Mouse (Mus musculus): ENCODE measurements around the gene Hoxa9.

Gene Hoxa9

GRCm38 (mm10) chr6:52260654-52261575 lies 30.0 kb upstream of the Hoxa9 start, which contains the start of gene Hoxa13:
Gene Hoxa13, minus strand, starts transcription at chr6:52260880.
- DNase-seq: no peak

- no peak for DNase-seq
Measured at GRCm38 (mm10) chr6:52259811-52260261, 28.9 kb upstream of the Hoxa9 start.

DNA sequence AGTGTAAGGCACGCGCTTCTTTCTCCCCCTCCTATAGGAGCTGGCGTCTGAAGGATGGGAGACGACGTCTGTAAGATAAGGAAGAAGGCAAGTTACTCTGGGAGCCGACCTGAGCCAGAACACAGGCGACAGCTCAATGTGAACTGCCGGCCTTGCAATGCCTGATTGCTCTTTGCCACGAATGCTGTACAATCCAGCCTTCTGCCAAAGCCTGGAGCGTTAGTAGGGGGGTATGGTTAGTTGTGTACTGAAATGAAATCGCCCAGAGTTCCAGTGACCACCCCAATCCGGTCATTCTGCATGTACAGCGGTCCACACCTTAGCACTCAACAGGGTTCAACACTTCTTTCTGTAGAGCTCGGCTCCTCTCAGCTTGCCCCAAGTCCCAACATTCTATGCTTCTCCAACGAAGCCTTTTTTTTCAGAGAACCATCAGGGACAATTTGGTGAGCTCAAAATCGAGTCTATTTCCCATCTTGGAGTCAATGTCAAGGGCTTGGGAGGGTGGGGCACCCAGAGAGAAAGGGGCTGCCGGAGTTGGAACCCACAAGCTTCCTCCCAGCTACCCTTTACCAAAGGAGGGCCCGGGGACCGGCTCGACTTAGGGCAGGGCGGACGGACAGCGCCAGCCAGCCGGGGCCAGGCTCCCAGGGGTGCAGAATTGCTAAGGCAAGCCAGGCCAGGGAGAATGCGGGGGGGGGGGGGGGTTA lies 28.3 kb upstream of the Hoxa9 start:
- no peak for DNase-seq

DNA sequence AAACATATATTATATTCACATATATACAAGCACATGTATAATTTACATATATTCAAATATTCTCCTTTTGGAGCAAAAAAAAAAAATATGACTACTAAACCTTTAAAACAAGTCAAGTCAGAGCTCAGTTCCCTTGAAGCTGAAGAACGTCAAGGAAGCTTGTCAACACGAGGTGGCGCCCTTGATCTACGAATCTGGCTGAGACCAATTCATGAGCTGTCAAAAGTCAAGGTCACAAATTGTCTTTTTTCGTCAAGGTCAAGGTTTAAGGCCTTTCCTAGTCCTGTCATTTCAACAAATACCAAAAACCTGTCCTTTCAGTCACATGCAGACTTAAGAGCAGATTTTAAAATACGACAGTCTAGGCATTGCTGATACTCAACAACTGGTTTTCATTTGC lies 26.1 kb upstream of the Hoxa9 start:
- peak; percentile 90 for DNase-seq

GRCm38 (mm10) chr6:52253511-52254500 lies 22.9 kb upstream of the Hoxa9 start:
- no peak for DNase-seq

DNA sequence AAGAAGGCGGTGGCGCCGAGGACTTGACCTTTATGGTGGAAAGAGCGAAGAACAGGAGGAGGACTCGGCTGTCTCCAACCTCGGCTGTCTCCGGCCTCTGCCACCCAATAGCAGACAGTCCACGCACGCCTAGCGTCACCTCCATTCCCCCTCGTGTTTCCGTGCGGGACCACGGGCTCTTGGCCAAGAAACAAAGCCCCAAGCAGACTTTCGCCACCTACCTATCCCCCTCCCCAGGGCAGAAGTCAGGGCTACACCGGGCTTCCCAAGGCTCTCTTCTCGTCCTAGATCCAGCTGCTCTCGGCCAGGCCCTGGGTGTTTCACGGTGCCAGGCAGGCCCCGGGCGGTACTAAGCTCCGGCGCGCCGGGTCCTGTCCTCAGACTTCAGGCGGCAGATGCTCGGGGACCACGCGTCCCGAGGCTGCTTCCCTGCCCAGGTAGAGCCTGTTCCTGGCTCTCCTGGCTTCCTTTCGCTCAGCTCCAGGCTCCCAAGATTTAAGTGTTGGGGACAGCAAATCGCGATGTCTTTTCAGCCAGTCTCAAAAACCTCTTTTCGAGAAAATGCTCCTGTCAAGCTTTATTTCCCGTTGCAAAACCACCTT lies 22.0 kb upstream of the Hoxa9 start:
- DNase-seq: no peak

GRCm38 (mm10) chr6:52252016-52252774 lies 21.3 kb upstream of the Hoxa9 start:
- no peak for DNase-seq

GRCm38 (mm10) chr6:52251177-52251879 lies 20.4 kb upstream of the Hoxa9 start:
- DNase-seq: no peak

DNA sequence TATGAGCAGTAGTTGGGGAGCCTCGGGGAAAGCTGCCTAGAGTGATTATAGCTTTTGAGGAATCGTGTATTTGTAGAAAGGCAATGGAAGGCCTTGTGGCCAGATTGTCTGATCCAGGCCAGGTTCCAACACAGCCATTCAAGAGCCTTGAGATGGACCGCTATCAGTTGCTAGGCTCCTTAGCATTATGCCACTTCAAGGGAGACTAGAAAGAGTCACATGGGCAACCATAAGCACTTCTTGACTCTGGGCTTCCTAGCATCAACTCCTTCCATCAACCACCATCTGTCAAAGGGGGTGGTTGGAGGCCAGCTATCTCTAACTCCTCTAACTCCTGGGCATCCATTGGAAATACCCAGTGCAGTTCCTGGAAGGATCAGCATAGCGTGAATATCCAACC lies 18.9 kb upstream of the Hoxa9 start:
- DNase-seq: no peak

DNA sequence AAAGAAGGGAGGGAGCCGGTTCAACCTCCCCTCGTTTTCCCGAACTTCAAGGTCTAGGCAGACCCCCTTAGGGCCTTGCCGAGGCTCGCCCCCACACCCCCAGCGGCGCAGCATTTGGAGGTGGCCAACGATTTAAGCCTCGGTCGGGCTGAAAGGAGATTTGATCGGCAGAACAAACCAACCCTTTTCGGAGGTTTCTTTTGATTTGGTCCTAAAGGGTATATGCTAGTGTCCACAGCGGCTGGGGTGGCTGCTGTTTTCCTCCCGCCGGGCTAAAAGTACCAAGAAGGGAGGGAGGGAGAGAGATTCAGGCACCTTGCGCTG lies 18.5 kb upstream of the Hoxa9 start:
- DNase-seq: no peak

- DNase-seq: no peak
Measured at GRCm38 (mm10) chr6:52248638-52249414, 17.9 kb upstream of the Hoxa9 start.

GRCm38 (mm10) chr6:52247766-52248637 lies 17.1 kb upstream of the Hoxa9 start:
- no peak for DNase-seq

- DNase-seq: no peak
Measured at GRCm38 (mm10) chr6:52246916-52247315, 16.0 kb upstream of the Hoxa9 start.

GRCm38 (mm10) chr6:52246403-52246803 lies 15.5 kb upstream of the Hoxa9 start:
- DNase-seq: no peak

DNA sequence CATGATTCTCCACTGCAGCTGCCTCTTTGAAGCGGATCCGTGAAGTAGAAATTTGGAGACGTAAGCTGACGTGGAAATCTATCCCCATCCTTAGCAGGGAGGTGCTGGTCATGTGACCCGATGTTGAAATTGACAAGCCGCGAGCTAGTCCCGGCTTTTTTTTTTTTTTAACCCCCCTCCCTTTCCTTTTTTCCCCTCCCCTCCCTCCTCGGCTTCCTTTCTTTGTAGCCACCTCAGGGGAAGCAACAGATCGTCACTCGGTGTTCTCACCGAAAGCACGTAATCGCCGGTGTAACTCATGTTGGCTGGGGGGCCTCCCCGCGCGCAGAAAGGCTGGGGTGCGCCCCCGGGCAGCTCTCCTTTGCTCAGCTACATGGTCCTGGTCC lies 14.9 kb upstream of the Hoxa9 start, which contains the start of gene Hoxa11:
Hoxa11 (minus strand) TSS at position 54 of the 386 bp plus-strand sequence.
- no peak for DNase-seq

GRCm38 (mm10) chr6:52245040-52245756 lies 14.3 kb upstream of the Hoxa9 start:
- DNase-seq: no peak

GRCm38 (mm10) chr6:52244471-52245039 lies 13.7 kb upstream of the Hoxa9 start:
- no peak for DNase-seq

DNA sequence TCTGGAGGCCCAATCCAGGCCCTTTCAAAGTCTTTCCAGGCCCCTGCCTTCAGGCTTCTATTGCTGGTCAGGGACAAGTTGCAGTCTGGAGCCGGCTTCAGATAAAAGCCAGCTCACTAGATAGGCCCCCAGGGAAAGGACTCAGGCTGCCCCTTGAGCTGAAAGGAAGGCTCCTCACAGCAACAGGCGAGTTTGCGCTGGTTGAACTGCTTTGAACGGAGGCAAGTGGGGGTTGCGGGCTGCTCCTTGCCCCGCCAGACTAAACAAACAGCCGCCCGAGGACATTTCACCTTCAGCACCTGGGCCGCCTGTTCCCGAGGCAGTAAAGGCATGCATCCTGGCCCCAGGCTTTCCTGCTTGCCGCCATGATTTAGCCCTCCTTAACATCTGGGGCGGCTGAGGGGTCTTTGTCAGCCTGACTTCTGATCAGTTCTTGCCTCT lies 12.8 kb upstream of the Hoxa9 start:
- DNase-seq: no peak

Measured in lung, postnatal 14 days (tissue).